In genomic region chr19:53904833-53905480, GRCm38 (mm10) we compare ENCODE assay signal across 10 mouse cellular contexts. TPM values are rescaled to one million over a fixed set of nuclear protein-coding genes. Genes with fewer than 3 reads are reported as not detected.
DNase-seq lines count a peak whose midpoint lies in the region; ATAC-seq lines count a peak whose summit lies in the region.
"Had no signal": no experiment of that assay in that cellular context is flagged by ENCODE, and none has a peak within 500 bp of the region (broad histone marks: within the 10 kb centered on the region; RNA-seq: fewer than 3 reads in every experiment).

No protein-coding gene starts in this region.

- H3K9ac ChIP-seq in heart, embryonic 13.5 days: peak overlapping the region; percentile 96
- H3K9ac ChIP-seq in hindbrain, embryonic 16.5 days (ENCODE audit: low read depth, low read length): no peak overlapping the region
- H3K9ac ChIP-seq in midbrain, embryonic 14.5 days (replicated peaks; ENCODE audit: low read length): peak overlapping the region; percentile 20; the same call in 1 of the 2 replicates

- 64% methylated on average over 7 of the region's 7 CpGs for WGBS in heart, embryonic 13.5 days
- WGBS in hindbrain, embryonic 16.5 days: 60% methylated on average over 7 of the region's 7 CpGs
- WGBS in midbrain, embryonic 14.5 days: 73% methylated on average over 7 of the region's 7 CpGs

- peaks cover 36% of the 10 kb centered on the region for H3K4me1 ChIP-seq in heart, embryonic 13.5 days
- peaks cover 9% of the 10 kb centered on the region; the same call in 1 of the 2 replicates for H3K4me1 ChIP-seq in brown adipose tissue, adult 24 weeks (ENCODE audit: control insufficient read depth, insufficient read depth, insufficient read length, low read length)
- H3K4me1 ChIP-seq in hindbrain, embryonic 16.5 days (ENCODE audit: control insufficient read depth, insufficient read depth, low read depth, low read length): peaks cover 22% of the 10 kb centered on the region
- peaks cover 23% of the 10 kb centered on the region for H3K4me1 ChIP-seq in midbrain, embryonic 14.5 days (ENCODE audit: control insufficient read depth, insufficient read depth, low read length)

- no peak for ATAC-seq in heart, embryonic 13.5 days (ENCODE audit: extremely low read depth, insufficient number of reproducible peaks, low FRiP score, low TSS enrichment)
- ATAC-seq in hindbrain, embryonic 16.5 days: no peak
- no peak for ATAC-seq in midbrain, embryonic 14.5 days (ENCODE audit: low FRiP score, low TSS enrichment)

- peak overlapping the region; percentile 99 for H3K4me3 ChIP-seq in heart, embryonic 13.5 days
- H3K4me3 ChIP-seq in brown adipose tissue, adult 24 weeks (ENCODE audit: insufficient read depth, low read depth, low read length): peak overlapping the region; percentile 32; the same call in 1 of the 2 replicates
- H3K4me3 ChIP-seq in hindbrain, embryonic 16.5 days (ENCODE audit: low read length): peak overlapping the region; percentile 56
- peak overlapping the region; percentile 93 for H3K4me3 ChIP-seq in midbrain, embryonic 14.5 days (replicated peaks; ENCODE audit: low read depth, low read length)

- H3K27me3 ChIP-seq in heart, embryonic 13.5 days (replicated peaks): no peaks in the 10 kb centered on the region
- H3K27me3 ChIP-seq in hindbrain, embryonic 16.5 days (replicated peaks; ENCODE audit: control insufficient read depth, insufficient read depth, low read length): no peaks in the 10 kb centered on the region
- no peaks in the 10 kb centered on the region for H3K27me3 ChIP-seq in midbrain, embryonic 14.5 days (ENCODE audit: control insufficient read depth, insufficient read depth, low read length)

- intact Hi-C loops in heart, postnatal 36 days (cut with DNase I): loop anchor here (5.0 kb wide), 1 partner anchor 53 kb away; no protein-coding TSS in a partner anchor

- peaks cover 13% of the 10 kb centered on the region for H3K36me3 ChIP-seq in heart, embryonic 13.5 days
- peaks cover 9% of the 10 kb centered on the region for H3K36me3 ChIP-seq in hindbrain, embryonic 16.5 days (ENCODE audit: control insufficient read depth, insufficient read depth, low read length)
- peaks cover 8% of the 10 kb centered on the region for H3K36me3 ChIP-seq in midbrain, embryonic 14.5 days (ENCODE audit: control insufficient read depth, insufficient read depth, low read length)

- H3K4me2 ChIP-seq in heart, embryonic 13.5 days: peak overlapping the region; percentile 86
- H3K4me2 ChIP-seq in hindbrain, embryonic 16.5 days (ENCODE audit: low read length): peak overlapping the region; percentile 63
- peak overlapping the region; percentile 85 for H3K4me2 ChIP-seq in midbrain, embryonic 14.5 days (ENCODE audit: low read length)

- no peaks in the 10 kb centered on the region for H3K9me3 ChIP-seq in heart, embryonic 13.5 days
- no peaks in the 10 kb centered on the region for H3K9me3 ChIP-seq in hindbrain, embryonic 16.5 days (ENCODE audit: control insufficient read depth, low read length)
- H3K9me3 ChIP-seq in midbrain, embryonic 14.5 days (ENCODE audit: control insufficient read depth, low read length): no peaks in the 10 kb centered on the region

- no peak for DNase-seq in heart, postnatal 36 days
- no peak for DNase-seq in midbrain, embryonic 14.5 days
- DNase-seq in right cerebral cortex, postnatal 4 days: no peak
- no peak for DNase-seq in adrenal gland, postnatal 4 days (ENCODE audit: low spot score in 2 of 2)
- DNase-seq in right cerebral cortex, postnatal 14 days: no peak
- DNase-seq: cerebellum, adult 18-20 months; lung, postnatal 10 days had no signal

- H3K27ac ChIP-seq in heart, embryonic 13.5 days (replicated peaks): no peak overlapping the region
- no peak overlapping the region for H3K27ac ChIP-seq in brown adipose tissue, adult 24 weeks (replicated peaks; ENCODE audit: low read depth, low read length)
- H3K27ac ChIP-seq in hindbrain, embryonic 16.5 days (ENCODE audit: low read depth, low read length): no peak overlapping the region
- no peak overlapping the region for H3K27ac ChIP-seq in midbrain, embryonic 14.5 days (replicated peaks; ENCODE audit: low read depth, low read length)

RNA-seq across cellular contexts. Expression of gene Pdcd4, which starts 12.9 kb away (rescaled TPM):
- polyA plus RNA-seq in heart, embryonic 13.5 days (2015; fragmentation: Nextera tagmentation; extraction: Ambion mirVana): 34.4 and 34.6 TPM in 2 replicates
- 10 to 100 TPM; 23.1 to 27.5 TPM for total RNA-seq in heart, postnatal 36 days (2021)
- polyA plus RNA-seq in brown adipose tissue, adult 24 weeks (2012; ENCODE audit: insufficient read depth, insufficient read length, missing spikeins): 32.7 and 33.8 TPM in 2 replicates
- 54.8 and 63.2 TPM in 2 replicates for polyA plus RNA-seq in hindbrain, embryonic 16.5 days (2015; fragmentation: Nextera tagmentation; extraction: Ambion mirVana)
- 73.9 and 74.2 TPM in 2 replicates for polyA plus RNA-seq in midbrain, embryonic 14.5 days (2014; fragmentation: Nextera tagmentation; extraction: Ambion mirVana)
- 100 to 1,000 TPM; 118 to 128 TPM for total RNA-seq in adrenal gland, postnatal 4 days (2021)

RNA-seq across cellular contexts. Expression of gene Shoc2, which starts 39.1 kb away (rescaled TPM):
- 30.9 and 34.1 TPM in 2 replicates for polyA plus RNA-seq in heart, embryonic 13.5 days (2015; fragmentation: Nextera tagmentation; extraction: Ambion mirVana)
- total RNA-seq in heart, postnatal 36 days (2021): 10 to 100 TPM; 28.6 to 29.1 TPM
- 24.7 and 35.9 TPM in 2 replicates for polyA plus RNA-seq in brown adipose tissue, adult 24 weeks (2012; ENCODE audit: insufficient read depth, insufficient read length, missing spikeins)
- polyA plus RNA-seq in hindbrain, embryonic 16.5 days (2015; fragmentation: Nextera tagmentation; extraction: Ambion mirVana): 55.4 and 67.7 TPM in 2 replicates
- 59.9 and 76.7 TPM in 2 replicates for polyA plus RNA-seq in midbrain, embryonic 14.5 days (2014; fragmentation: Nextera tagmentation; extraction: Ambion mirVana)
- 10 to 100 TPM; 45.6 to 48.3 TPM for total RNA-seq in adrenal gland, postnatal 4 days (2021)

RNA-seq across cellular contexts. Expression of gene Bbip1, which starts 39.5 kb away (rescaled TPM):
- polyA plus RNA-seq in heart, embryonic 13.5 days (2015; fragmentation: Nextera tagmentation; extraction: Ambion mirVana): 47.6 and 54.1 TPM in 2 replicates
- 10 to 100 TPM; 34.9 to 36.2 TPM for total RNA-seq in heart, postnatal 36 days (2021)
- 61.0 and 70.1 TPM in 2 replicates for polyA plus RNA-seq in brown adipose tissue, adult 24 weeks (2012; ENCODE audit: insufficient read depth, insufficient read length, missing spikeins)
- 134 and 142 TPM in 2 replicates for polyA plus RNA-seq in hindbrain, embryonic 16.5 days (2015; fragmentation: Nextera tagmentation; extraction: Ambion mirVana)
- 134 and 163 TPM in 2 replicates for polyA plus RNA-seq in midbrain, embryonic 14.5 days (2014; fragmentation: Nextera tagmentation; extraction: Ambion mirVana)
- 10 to 100 TPM; 27.7 to 28.8 TPM for total RNA-seq in adrenal gland, postnatal 4 days (2021)

Comparison
In these comparisons a context has a peak if more than half of its experiments do, and no peak if none do; other contexts are left out.
1. H3K4me3 ChIP-seq: peak in every context shown above with its lines; median percentile 99 in heart, embryonic 13.5 days; 93 in midbrain, embryonic 14.5 days; 56 in hindbrain, embryonic 16.5 days; 32 in brown adipose tissue, adult 24 weeks.